24 mouse cellular contexts compared by ENCODE assay signal in genomic region chr15:28198609-28199008, GRCm38 (mm10). TPM values are rescaled to one million over a fixed set of nuclear protein-coding genes. Genes with fewer than 3 reads are reported as not detected.
"Had no signal": no experiment of that assay in that cellular context is flagged by ENCODE, and none has a peak within 500 bp of the region (broad histone marks: within the 10 kb centered on the region; RNA-seq: fewer than 3 reads in every experiment).

No protein-coding gene starts in this region.

- H3K36me3 ChIP-seq: kidney, embryonic 15.5 days; lung, embryonic 15.5 days; neural tube, embryonic 13.5 days; stomach, embryonic 15.5 days had no signal

- DNase-seq: kidney, adult 11 months; kidney, adult 8-10 months; kidney, postnatal 25 days; lung, adult 18-20 months; lung, postnatal 10 days; lung, postnatal 4 days; midbrain, embryonic 14.5 days; retina, postnatal 1 day; right cerebral cortex, postnatal 25 days; spleen, adult 18-20 months; thymus, adult 18-20 months; thymus, postnatal 36 days had no signal

- H3K4me1 ChIP-seq: lung, embryonic 15.5 days; stomach, embryonic 15.5 days had no signal

- H3K4me3 ChIP-seq: kidney, embryonic 15.5 days; lung, embryonic 15.5 days; myocyte; neural tube, embryonic 13.5 days; stomach, embryonic 15.5 days had no signal

- H3K9me3 ChIP-seq: kidney, embryonic 15.5 days; lung, embryonic 15.5 days; neural tube, embryonic 13.5 days; stomach, embryonic 15.5 days had no signal

- H3K27ac ChIP-seq: kidney, embryonic 15.5 days; liver, embryonic 14.5 days; lung, embryonic 15.5 days; neural tube, embryonic 13.5 days; stomach, embryonic 15.5 days had no signal

- H3K4me2 ChIP-seq: kidney, embryonic 15.5 days; lung, embryonic 15.5 days; midbrain, embryonic 11.5 days; neural tube, embryonic 13.5 days; stomach, embryonic 15.5 days had no signal

- H3K27me3 ChIP-seq: kidney, embryonic 15.5 days; lung, embryonic 15.5 days; stomach, embryonic 15.5 days had no signal

- H3K9ac ChIP-seq: kidney, embryonic 15.5 days; liver, embryonic 14.5 days; lung, embryonic 15.5 days; neural tube, embryonic 13.5 days; stomach, embryonic 15.5 days had no signal

RNA-seq across cellular contexts. Expression of gene Dnah5, which starts 4.9 kb away (rescaled TPM):
- total RNA-seq: megakaryocyte progenitor cell, adult 5-6 weeks; megakaryocyte-erythroid progenitor cell, adult 5-6 weeks; monocyte, adult 5-6 weeks; neutrophil, adult 5-6 weeks had no signal
- polyA plus RNA-seq: limb, embryonic 11.5 days had no signal
